Mouse (Mus musculus): ENCODE data around the gene Dpf3.

The Dpf3 gene

DNA sequence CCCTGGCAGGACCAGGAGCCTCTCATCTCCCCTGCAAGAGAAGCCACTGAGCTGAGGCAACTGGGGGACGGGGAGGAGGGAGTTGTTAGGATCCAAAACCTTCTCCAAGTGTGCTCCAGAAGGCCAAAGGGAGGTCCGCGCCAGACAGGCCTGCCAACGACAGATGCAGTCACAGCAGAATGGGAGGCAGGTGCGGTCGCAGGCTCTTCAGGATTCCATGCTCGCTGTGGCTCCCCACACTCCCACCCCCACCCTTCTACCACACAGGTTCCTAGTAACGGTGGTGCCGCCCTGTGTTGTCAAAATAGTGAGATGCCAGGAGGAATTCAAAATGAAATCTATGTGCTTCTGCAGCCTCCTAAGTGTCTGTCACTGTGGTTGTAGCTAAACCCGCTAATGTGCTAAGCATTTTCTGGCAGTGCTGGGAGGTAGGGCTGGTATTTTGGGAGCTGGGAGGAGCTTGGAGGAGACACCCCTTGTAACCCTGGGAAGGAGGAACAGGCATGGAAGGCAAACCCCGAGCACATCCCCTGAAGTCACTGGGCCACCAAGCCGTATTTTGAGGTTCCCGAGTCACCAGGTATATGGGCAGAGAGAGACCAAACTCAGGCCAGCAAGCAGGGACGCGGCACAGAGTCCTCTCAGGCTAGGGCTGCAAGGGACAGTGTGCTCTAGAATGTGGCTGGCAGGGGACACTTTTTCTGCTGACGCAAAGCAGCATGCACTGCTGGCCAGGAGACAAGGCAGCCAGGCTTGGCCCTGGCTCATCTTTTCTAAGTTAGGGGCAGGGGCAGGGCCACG, 75.6 kb downstream of the Dpf3 start:
- no peak for DNase-seq

- DNase-seq = no peak
These were observed 76.5 kb downstream of the Dpf3 start for GRCm38 (mm10) chr12:83411032-83411431.

DNA sequence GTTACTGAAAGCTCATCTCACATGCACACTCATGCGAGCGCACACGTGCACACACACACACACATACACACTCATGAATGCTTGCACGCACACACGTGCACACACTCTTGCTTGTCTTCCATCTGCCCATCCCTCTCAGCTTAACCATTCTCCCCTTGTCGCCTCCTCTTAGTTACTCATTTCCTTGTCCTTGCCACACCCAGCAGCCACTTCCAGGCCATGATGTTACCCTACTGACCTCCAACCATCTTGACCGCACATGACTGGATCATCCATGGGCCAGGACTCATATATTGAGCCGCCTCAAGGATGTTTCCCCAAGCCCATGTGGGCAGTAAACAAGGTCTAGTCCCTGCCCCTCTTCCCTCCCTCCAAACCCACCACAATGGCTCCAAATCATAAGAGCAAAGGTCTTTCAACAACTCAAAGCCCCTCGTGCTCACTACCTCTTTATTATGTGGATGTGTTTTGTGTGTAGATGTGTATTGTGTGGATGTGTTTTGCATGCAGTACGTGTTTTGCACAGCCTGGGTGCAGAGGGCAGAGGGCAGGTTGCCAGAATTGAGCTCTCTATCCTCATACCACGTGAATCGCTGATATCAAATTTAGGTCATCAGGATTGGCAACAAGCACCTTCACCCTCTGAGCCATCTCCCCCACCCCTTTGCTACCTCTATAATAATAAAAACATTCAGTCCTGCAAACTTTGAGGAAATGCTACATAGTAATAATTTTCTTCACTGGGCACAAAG, 82.0 kb downstream of the Dpf3 start:
- DNase-seq = no peak

GRCm38 (mm10) chr12:83402270-83402669, 85.2 kb downstream of the Dpf3 start:
- no peak for DNase-seq

DNA sequence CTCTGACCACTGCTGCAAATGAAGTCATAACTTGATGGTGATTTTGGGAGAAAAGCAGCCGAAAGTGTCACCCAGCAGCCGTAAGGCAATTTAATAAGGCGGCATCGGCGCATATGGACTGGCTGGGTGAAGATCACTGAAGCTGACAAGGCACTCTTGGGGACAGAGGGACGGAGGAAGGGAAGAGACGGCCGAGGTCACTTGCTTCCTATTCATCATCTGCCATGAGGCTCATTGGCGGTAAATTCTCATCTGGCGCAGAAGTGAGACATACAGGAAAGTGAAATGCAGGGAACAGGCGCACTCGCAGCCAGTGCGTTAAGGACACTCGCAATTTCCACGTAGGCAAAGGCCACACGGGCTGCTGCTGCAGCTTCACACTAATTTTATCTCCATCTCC, 95.5 kb downstream of the Dpf3 start:
- no peak for DNase-seq

DNA sequence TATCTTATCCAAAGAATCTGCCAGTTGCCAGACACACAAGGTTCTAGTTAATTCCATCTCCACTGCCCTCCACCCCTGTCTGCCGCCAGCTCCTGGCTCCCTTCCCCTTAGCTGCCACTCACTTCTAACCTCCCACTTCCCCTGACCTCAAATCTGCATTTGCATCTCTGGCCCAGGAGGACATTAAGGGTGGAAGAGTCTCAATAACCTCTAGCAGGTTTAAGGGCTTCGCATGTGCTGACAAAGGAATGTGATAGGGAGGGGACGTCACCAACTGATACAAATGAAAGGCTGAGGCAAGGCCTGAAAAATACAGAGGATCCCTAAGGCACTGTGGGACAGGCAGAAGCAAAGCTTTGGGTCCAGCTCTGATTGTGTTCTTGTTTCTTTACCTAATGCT, 100.0 kb downstream of the Dpf3 start:
- DNase-seq = no peak

DNA sequence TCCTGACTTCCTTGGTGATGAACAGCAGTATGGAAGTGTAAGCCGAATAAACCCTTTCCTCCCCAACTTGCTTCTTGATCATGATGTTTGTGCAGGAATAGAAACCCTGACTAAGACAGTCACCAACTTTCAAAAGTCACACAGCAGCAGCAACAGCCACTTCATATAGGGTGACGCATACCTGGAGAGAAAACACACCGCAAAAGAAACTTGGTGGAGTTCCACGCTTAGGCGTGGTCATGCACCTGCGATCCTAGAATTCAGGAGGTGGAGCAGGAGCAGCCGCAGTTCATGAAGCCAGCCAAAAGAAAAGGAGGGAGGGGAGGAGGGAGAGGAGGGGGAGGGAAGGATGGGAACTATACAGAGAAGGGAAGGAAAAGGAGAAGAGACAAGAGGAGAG, 106.4 kb downstream of the Dpf3 start:
- no peak for DNase-seq

- DNase-seq = no peak
These were observed 107.5 kb downstream of the Dpf3 start for GRCm38 (mm10) chr12:83380016-83380415.

DNA sequence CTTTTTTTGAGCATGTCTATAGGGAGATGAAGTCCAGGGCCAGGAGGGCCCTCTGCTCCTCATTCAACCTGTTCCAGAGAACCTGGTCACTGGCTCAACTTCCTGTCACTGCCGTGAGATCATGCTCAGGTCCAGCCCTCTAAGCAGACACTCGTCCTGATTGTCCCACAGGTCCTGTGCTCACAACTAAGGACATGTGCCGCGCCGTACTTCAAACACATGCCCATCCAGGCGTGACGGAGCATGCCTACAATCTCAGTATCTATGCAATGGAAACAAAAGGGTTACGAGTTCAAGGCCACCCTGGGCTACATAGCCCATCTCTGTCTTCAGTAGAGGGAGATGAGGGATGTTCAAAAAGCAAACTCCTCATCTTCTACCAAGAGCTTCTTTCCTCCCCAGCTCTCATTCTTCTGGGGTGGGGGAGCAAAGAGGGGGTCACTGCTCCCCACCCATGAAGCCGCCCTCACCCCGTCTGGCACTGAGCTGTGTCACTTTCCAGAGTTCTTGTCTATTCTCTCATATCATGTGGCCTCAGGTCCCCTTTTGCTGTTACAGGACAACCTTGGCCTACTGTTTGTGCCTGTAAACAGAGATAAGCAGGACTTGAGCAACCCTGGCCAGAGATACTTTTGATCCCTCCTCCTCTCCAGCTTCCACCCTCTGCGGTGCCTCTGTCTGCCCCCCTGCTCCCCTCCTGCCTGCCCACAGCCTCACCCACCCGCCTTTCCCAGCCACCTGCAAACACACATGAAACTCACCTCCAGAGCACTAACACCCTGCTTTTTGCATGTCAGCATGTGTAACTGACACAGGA, 112.3 kb downstream of the Dpf3 start:
- DNase-seq = no peak

DNA sequence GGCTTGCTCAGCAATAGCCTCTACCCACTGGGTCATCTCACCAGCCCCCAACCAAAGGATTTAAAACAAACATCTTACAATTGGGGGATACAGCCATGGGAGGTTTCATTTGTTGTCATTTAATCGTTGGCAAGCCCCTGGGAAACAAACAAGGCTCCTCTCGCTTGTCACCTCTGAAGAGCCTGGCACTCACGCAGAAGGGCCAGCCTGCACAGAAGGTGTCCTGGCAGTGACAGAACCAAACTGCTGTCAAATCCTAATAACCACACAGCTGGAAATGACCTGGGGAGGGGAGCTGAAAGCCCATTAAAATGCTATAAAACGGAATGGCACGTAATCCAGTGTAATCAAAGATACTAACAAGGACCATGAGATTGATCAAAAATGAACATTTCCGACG, 114.4 kb downstream of the Dpf3 start:
- no peak for DNase-seq

DNA sequence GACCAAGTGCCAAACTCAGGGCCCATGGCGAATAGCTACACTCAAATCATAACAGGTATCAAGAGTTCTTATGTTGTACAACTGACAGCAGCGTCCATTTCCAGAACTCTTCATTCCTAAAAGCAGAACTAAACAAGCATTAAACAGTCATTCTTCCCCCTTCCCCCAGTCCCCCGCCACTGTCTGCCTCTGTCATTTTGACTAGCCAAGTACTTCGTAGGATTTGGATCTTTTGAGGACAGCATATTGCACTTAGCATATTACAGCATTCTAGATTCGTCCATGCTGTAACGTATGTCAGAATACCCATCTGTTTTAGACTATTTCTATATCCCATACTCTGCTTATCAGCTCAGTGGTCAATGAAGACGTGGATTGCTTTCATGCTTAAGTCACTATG, 115.2 kb downstream of the Dpf3 start:
- DNase-seq = no peak

GRCm38 (mm10) chr12:83370221-83370620, 117.3 kb downstream of the Dpf3 start:
- no peak for DNase-seq

DNA sequence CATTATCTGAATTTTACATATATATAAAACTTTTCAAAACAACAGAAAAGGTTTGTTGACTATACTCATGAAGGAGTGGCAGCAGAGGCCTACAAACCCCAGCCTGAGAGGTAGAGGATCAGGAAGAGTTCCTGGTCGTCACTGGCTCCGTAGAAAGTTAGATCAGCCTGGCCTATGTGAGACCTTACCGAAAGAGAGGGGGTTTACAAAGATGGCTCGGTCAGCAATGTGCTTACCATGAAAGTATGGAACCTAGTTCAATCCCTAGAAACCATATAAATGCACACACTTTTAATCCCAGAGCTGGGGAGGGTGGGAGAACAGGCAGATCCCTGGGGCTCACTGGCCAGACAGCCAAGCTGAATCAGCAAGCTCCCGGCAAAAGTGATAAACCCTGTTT, 118.1 kb downstream of the Dpf3 start:
- DNase-seq = no peak

DNA sequence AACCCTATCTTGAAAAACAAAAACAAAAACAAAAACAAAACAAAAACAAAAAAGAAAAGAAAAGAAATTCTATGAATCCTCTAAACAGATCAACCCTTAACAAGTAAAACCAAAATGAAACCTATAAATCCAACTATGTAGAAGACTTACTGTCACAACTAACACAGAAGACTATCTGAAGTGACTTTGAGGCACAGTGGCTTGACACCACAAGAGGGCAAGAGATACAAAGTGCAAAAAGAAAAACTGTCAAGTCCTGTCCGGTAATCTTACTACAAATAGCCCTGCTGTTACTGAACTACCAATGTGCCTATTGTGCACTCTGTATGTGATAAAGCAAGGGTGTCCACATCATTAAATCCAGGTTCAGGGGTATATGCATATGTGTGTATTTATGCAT, 120.0 kb downstream of the Dpf3 start:
- no peak for DNase-seq

DNA sequence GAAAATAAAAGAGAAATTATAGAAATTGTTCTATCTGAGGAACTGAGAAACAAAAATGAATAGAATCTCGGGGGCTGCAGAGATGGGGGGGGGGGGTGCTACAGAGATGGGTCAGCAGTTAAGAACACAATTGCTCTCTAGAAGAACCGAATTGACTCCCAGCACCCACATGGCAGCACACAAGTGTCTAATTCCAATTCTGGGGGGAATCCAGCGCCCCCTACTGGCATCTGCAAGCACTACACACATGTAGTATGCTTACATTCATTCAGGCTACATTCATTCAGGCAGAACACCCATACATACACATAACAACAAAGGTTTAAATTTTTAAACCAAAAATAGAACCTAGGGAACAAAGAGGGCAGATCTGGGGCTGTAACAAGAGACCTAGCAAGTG, 122.7 kb downstream of the Dpf3 start:
- no peak for DNase-seq

GRCm38 (mm10) chr12:83361801-83362200, 125.7 kb downstream of the Dpf3 start:
- DNase-seq = no peak

GRCm38 (mm10) chr12:83352640-83353039, 134.9 kb downstream of the Dpf3 start:
- DNase-seq = no peak

DNA sequence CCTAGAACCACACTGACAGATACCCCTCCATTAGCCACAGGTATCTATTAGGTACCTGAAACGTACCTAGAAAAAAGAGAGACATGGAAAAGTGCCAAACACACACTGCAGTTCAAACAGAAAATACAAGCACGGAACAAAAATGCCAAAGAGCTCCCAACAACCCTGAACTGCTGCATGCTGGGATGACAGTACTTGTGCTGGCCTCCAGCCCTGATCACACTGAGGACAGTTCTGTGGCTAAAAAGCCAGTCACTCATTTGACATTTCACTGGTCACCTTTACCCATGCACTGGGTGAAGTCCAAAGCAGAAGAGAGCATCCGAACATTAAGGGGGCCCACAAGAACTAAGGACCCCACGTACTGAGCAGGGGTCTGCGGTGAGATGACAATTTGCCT, 137.8 kb downstream of the Dpf3 start:
- no peak for DNase-seq

- DNase-seq = no peak
These were observed 139.3 kb downstream of the Dpf3 start for GRCm38 (mm10) chr12:83348246-83348645.

DNA sequence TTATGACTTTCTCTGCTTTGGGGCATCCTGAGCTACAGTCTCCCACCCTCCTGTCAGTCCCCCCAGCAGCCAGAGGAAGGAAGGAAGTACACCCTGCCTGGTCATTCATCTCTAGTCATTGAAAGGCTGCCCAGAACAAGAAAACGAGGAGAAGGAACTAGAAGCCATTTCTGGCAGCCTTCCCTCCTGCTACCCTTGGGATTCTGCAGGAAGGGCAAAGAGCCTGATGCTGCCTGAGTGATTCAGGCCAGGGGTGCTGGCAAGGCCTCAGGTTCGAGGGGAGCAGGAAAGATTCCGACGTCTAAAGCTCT, 144.7 kb downstream of the Dpf3 start:
- peak in 1 of 2 experiments; percentile 15 for DNase-seq

DNA sequence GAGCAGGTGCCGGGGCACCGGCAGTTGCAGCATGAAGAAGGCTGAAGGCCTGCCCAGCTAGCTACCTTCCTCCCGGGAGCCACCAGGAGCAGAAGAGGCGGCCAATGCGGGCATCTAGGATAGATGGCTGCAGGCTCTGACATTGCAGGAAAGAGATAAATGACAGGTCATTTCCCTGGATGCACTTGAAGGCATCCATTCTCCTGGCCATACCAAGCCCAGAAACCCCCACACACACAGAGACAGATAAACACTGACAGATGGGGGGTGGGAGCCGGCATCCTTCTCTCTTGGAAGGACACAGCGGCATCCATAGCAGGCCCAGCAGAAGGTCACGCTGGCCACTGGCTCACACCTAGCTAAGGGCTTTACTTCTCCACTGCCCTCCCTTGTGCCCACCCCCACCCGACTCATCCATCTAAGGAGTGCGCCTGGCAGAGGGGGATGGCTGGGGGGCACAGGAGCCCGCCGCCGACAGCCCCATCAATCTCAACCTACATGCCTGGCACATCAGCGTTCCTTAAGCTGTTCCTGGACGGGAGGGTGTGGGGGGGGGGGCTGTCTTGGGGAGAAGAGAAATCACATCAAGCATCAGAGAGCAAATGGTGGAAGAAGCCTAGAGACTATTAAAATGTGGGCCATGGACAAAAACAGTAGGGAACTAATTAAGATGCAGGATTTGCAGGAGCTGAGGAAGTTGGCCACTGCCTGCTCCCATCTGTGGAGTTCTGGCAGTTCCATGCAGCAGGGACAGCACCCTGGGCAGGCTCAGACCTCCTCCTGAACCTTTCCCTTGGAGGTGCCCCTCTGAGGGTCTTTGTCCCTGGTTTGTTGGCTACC, 145.3 kb downstream of the Dpf3 start:
- DNase-seq = no peak

- no peak for DNase-seq
These were observed 146.6 kb downstream of the Dpf3 start for GRCm38 (mm10) chr12:83340960-83341359.

GRCm38 (mm10) chr12:83338345-83338744, 149.2 kb downstream of the Dpf3 start:
- no peak for DNase-seq

Data from lung, adult 18-20 months (tissue).